Mouse (Mus musculus) cerebellum, postnatal 36 days (tissue): ENCODE measurements around the gene Ilk.
A peak's percentile ranks its signal among the peaks of the same experiment; 100 is the strongest.
"Not testable (repeated sequence)": the region's sequence is repeated elsewhere in the genome, so short reads cannot be mapped to it uniquely, and the experiment has no call there.

ENCODE experiments used
- DNase-seq, 2 experiments: peaks; one replicate each; pipeline ENCODE4 v3.0.0; 2021 to 2022; ENCODE audit warnings: mixed read lengths in 2 of 2

The Ilk gene

GRCm38 (mm10) chr7:105743246-105743925 is 7.0 kb downstream of the Ilk start:
- DNase-seq, result not testable (repeated sequence)

GRCm38 (mm10) chr7:105743926-105744590 is 7.7 kb downstream of the Ilk start, which contains the start of gene Taf10:
TSS of gene Taf10 (minus strand) at chr7:105744361.
- peak; percentile 82 to 85 for DNase-seq

- no peak for DNase-seq
Observed at GRCm38 (mm10) chr7:105747776-105748175, 11.4 kb downstream of the Ilk start.

DNA sequence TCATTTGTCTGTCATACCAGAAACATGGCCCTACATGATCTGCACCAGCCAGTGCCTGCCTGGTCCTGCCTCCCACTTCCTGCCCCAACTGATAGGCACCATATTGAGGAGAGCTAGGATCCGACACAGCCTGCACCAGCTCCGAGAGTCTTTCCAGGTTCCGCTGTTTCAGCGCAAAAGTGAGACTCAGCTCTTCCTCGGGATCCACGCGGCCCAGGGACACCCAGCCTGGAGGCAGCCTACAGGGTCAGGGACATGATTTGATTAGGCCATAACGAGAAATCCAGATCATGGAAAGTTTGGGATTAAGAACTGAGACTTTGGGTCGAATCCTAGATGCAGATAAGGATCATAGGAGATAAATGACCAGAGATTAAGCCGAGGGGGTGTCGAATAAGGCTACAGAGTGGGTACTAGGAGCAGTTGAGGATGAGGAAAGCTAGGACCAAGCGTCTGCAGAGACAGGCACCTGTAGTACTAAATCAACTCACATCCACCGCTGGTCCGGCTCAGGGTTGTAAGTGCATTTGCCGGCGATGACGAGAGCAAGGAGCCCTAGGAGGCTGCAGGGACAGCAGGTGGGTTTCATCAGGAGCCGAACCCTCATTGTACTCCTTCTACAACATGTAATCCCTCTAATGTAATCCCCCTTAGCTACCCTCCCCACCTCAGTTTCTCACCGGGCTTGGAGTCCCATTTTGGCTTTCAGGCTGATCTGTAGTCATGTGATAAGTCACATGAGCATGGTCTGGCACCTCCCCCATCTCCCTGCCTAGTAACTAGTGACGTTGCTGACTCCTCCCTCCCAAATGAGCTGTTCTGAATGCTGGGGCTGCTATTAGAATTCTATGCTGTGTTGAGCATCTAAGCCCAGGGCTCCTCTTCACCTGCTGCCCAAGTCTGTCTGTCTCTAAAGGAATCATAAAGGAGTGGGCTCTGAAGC is 15.4 kb downstream of the Ilk start, which contains the start of gene Tpp1:
Gene Tpp1, minus strand, starts transcription at position 745 of the 943 bp plus-strand sequence.
- DNase-seq, result peak; percentile 87 to 92

GRCm38 (mm10) chr7:105752716-105753115 is 16.3 kb downstream of the Ilk start:
- DNase-seq, result peak; percentile 41 to 42

DNA sequence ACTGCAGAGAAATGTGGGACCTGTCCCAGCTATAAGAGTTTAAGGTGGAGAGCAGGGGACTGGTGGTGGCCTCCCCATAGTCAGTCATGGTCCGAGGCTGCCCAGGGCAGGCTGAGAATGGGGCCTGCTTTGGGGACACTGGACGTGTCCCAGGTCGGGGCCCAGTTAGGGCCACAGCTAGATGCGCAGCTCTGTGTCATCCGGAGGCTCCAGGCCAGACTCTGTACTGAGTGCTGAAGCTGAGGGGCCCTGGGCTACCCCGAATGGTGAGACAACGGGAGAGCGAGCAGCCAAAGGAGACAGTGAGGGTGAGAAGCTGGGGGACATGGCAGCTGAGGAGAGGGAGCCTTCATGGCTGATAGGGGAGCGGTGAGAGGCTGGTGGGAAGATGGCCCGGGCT is 16.9 kb downstream of the Ilk start:
- DNase-seq, result no peak

GRCm38 (mm10) chr7:105761813-105762484 is 25.6 kb downstream of the Ilk start:
- no peak for DNase-seq

DNA sequence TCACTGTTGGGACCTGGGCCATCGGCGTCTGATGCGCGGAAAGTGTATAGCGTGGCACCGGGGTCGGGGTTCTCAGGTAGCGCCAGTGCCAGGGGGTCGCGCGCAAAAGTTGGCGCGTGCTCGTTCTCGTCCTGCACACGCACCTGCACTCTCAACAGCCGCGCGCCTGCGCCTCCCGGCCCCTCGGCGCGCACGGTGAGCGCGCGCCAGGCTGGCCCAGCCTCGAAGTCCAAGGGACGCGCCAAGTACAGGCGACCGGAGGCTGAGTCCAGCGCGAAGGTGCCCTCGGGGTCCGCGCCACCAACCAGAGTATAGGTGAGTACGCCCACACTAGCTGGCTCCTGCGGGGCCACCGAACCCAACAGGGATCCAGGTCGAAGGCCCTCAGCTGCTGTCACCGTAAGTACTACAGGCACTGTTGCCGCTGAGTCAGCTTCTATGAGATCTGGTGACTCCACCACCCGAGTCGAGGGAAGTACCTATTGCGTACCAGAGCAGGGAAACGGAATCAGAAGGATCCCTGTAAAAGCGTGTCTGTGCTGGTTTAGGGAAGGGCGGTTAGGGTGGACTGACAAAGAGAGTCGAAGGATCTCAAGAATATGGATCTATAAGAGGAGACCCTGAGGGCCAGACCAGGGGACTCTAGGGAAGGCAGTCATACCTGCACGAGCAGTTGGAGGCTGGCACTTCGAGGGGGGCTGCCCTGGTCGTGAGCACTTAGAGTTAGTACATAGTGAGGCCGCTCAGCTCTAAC is 26.3 kb downstream of the Ilk start:
- no peak for DNase-seq

GRCm38 (mm10) chr7:105764331-105764730 is 27.9 kb downstream of the Ilk start:
- DNase-seq, result no peak

DNA sequence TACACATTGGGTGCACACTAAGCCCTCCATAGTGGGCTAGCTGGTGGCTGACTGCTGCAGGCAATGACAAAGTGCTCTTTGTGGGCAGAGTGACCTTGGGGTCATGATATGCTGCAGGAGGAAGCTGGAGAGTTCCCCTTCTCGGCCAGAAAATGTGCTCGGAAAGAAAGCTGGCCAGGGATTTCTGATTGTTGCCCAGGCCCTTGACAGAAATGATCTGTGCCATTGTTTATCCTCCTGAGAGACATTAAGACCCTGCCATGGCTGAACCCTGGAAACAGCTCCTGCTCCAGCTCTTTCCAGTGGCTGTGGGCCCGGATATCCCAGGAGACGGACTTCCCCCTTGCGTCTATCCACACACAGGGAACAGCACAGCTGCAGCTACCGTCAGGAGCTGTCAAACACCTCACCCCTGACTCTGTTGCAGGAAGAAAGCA is 31.4 kb downstream of the Ilk start:
- no peak for DNase-seq

DNA sequence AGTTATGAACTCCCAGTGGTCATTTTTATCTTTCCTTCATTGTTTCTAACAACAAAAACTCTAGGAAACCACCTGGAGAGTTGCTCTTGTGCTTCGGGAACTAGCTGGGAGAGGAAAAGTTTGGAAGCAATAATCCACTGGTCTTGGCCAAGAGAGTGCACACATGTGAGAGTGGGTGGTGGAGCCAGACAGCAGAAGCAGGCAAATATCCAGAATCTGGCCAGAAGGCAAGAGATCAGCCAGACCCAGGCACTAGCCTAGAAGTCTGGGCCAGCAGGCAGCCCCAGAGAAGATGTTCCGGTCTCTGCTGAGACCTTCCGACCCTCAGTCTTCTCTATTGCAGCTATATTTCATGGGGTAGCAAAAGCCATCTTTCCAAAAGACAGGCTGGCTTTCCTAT is 33.6 kb downstream of the Ilk start:
- DNase-seq, result no peak

GRCm38 (mm10) chr7:105772331-105772730 is 35.9 kb downstream of the Ilk start:
- DNase-seq, result no peak

- DNase-seq, result no peak
Observed at GRCm38 (mm10) chr7:105773041-105773440, 36.6 kb downstream of the Ilk start.

DNA sequence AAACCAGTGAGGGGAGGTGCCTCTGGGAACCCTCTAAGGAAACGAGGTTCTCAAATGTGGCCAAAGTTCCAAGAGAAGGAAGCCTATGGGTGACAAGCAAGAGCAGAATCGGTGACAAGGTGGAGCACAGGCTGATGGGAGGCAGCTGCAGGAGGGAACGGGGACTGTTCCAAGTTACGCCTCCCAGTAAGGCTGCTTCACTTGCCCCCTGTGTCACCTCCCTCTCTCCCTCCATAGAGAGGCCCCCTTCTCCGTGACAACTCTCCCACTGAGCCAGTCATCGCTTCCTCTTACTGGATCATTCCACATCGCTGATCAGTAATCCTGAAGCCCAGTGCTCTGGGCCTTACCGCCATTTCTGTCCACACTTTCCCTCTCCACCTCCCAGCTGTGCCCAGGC is 38.3 kb downstream of the Ilk start:
- DNase-seq, result no peak

- no peak for DNase-seq
Observed at GRCm38 (mm10) chr7:105776026-105776425, 39.6 kb downstream of the Ilk start.

- no peak for DNase-seq
Observed at GRCm38 (mm10) chr7:105777316-105777715, 40.9 kb downstream of the Ilk start.

- no peak for DNase-seq
Observed at GRCm38 (mm10) chr7:105777797-105778552, 41.6 kb downstream of the Ilk start.

GRCm38 (mm10) chr7:105778553-105779265 is 42.3 kb downstream of the Ilk start:
- DNase-seq, result no peak

GRCm38 (mm10) chr7:105783861-105784260 is 47.5 kb downstream of the Ilk start:
- no peak for DNase-seq

DNA sequence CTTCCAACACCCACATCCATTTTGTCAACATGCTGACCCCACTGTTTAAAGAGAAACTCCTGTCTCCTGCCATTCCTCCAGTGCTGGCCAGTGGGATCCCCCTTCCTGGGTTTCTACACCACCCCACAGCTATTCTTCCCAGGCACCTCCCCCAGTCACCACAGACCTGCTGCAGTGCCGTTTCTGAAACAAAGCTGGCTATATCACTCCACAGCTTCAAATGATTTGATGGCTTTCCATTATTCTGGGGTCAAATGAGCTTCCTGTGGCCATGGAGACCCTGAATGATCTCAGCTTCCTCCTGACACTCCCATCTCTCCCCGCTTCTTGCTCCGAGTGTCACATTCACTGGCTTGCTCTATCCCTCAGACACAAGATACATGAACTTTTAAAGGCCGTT is 48.2 kb downstream of the Ilk start:
- no peak for DNase-seq
